Mouse (Mus musculus) bone marrow, adult 2 months (tissue): Measurements from ENCODE around the gene Dbndd2. TPM values are rescaled to one million over a fixed set of nuclear protein-coding genes. Genes with fewer than 3 reads are reported as not detected.
A peak's percentile ranks its signal among the peaks of the same experiment; 100 is the strongest.

Experiments used
- H3K27ac ChIP-seq: fragments of 200-500 bp; 2 replicates; pipeline ENCODE4 v1.5.1; 2012; ENCODE audit warnings: low read depth, mild to moderate bottlenecking, control low read depth, inconsistent platforms, low read length; ENCODE audit not compliant: control insufficient read depth, poor library complexity, insufficient read depth
- H3K4me1 ChIP-seq: fragments of 200-500 bp; 2 replicates; pipeline ENCODE4 v1.6.1; 2011; ENCODE audit warnings: low read length; ENCODE audit not compliant: control insufficient read depth, insufficient read depth
- H3K4me3 ChIP-seq: fragments of 200-500 bp; replicated peaks from 2 replicates; pipeline ENCODE3; 2011; ENCODE audit warnings: mild to moderate bottlenecking, low read depth, low read length, control low read depth; ENCODE audit not compliant: control insufficient read depth
- CTCF ChIP-seq: fragments of 200-500 bp; IDR thresholded peaks from 2 replicates; pipeline ENCODE4 v1.5.1; 2011; ENCODE audit warnings: low read length, control low read depth; ENCODE audit not compliant: control insufficient read depth, insufficient read depth
- POLR2A ChIP-seq: fragments of 200-500 bp; IDR thresholded peaks from 2 replicates; pipeline ENCODE4 v1.6.1; 2011; ENCODE audit warnings: low read depth, mild to moderate bottlenecking, control low read depth, low read length, borderline replicate concordance; ENCODE audit not compliant: control insufficient read depth
- WGBS: fragments of 180-500 bp; shearing (Covaris S2); methylation state at CpG from one replicate; pipeline ENCODE4 v1.1.7; 2018; 5-methylcytosine and 5-hydroxymethylcytosine counted together
- polyA plus RNA-seq: library from polyadenylated mRNA; stranded (reverse); fragments of >200 nt; gene quantifications from 2 replicates; pipeline ENCODE4 v1.2.4, GENCODE M21; 2011; ENCODE audit warnings: low replicate concordance; ENCODE audit not compliant: missing spikeins, insufficient read depth, insufficient read length

The Dbndd2 gene
- polyA plus RNA-seq, 1 experiment, result 7.5 TPM

- under 1% methylated on average over 87 of the region's 90 CpGs for WGBS
- TF ChIP-seq POLR2A (no peak), CTCF (no peak)
- Histone ChIP-seq H3K4me1 (no peaks in the 10 kb centered on the region; the same call in 1 of the 2 replicates), H3K4me3 (peak overlapping the region; percentile 25), H3K27ac (no peak overlapping the region; the same call in 1 of the 2 replicates)
Measured at GRCm38 (mm10) chr2:164486258-164487114, 580 bp downstream of the Dbndd2 start.

- WGBS, result 22% methylated on average over 11 of the region's 11 CpGs
- H3K27ac ChIP-seq, result no peak overlapping the region
- no peak overlapping the region for H3K4me3 ChIP-seq
- no peak for TF ChIP-seq POLR2A
- TF ChIP-seq CTCF, result no peak
- H3K4me1 ChIP-seq, result no peaks in the 10 kb centered on the region; the same call in 1 of the 2 replicates
Measured at GRCm38 (mm10) chr2:164487115-164487527, 1.2 kb downstream of the Dbndd2 start.

GRCm38 (mm10) chr2:164487812-164488211, 1.9 kb downstream of the Dbndd2 start:
- Histone ChIP-seq H3K27ac (no peak overlapping the region), H3K4me3 (no peak overlapping the region), H3K4me1 (no peaks in the 10 kb centered on the region; the same call in 1 of the 2 replicates)
- 77% methylated on average over 9 of the region's 9 CpGs for WGBS
- TF ChIP-seq POLR2A (no peak), CTCF (no peak)

GRCm38 (mm10) chr2:164494126-164494525, 8.2 kb downstream of the Dbndd2 start:
- no peak overlapping the region for H3K27ac ChIP-seq
- H3K4me3 ChIP-seq, result no peak overlapping the region
- WGBS, result 70% methylated on average over 2 of the region's 2 CpGs
- TF ChIP-seq CTCF (no peak), POLR2A (no peak)
- H3K4me1 ChIP-seq, result no peaks in the 10 kb centered on the region

- no peak overlapping the region for H3K27ac ChIP-seq
- no peak for TF ChIP-seq POLR2A
- TF ChIP-seq CTCF, result no peak
- 0% methylated on average over 1 of the region's 1 CpGs for WGBS
- H3K4me3 ChIP-seq, result no peak overlapping the region
- no peaks in the 10 kb centered on the region for H3K4me1 ChIP-seq
Measured at GRCm38 (mm10) chr2:164496331-164496730, 10.4 kb downstream of the Dbndd2 start.

- H3K4me1 ChIP-seq, result no peaks in the 10 kb centered on the region
- TF ChIP-seq CTCF, result no peak
- TF ChIP-seq POLR2A, result peak; percentile 94; the same call in 1 of the 2 replicates
- peak within 1 kb of the TSS; percentile 92 for H3K4me3 ChIP-seq
- H3K27ac ChIP-seq, result peak within 1 kb of the TSS; percentile 41
- 4% methylated on average over 43 of the region's 43 CpGs for WGBS
Measured at GRCm38 (mm10) chr2:164496847-164497690, 11.2 kb downstream of the Dbndd2 start, which contains the start of gene Pigt. Pigt (plus strand) TSS chr2:164497520.

- TF ChIP-seq POLR2A (no peak), CTCF (no peak)
- no peaks in the 10 kb centered on the region for H3K4me1 ChIP-seq
- H3K27ac ChIP-seq, result peak overlapping the region; percentile 9; the same call in 1 of the 2 replicates
- H3K4me3 ChIP-seq, result peak overlapping the region; percentile 92
- WGBS, result 5% methylated on average over 21 of the region's 21 CpGs
Measured at GRCm38 (mm10) chr2:164497691-164498268, 11.9 kb downstream of the Dbndd2 start.

- Histone ChIP-seq H3K4me1 (no peaks in the 10 kb centered on the region), H3K4me3 (no peak overlapping the region), H3K27ac (no peak overlapping the region)
- no peak for TF ChIP-seq POLR2A
- TF ChIP-seq CTCF, result no peak
- WGBS, result 81% methylated on average over 5 of the region's 5 CpGs
Measured at GRCm38 (mm10) chr2:164499317-164499716, 13.4 kb downstream of the Dbndd2 start.
